Mouse (Mus musculus) cerebellum, adult 2 months (tissue): ENCODE data around the gene Hcrtr1. TPM values are rescaled to one million over a fixed set of nuclear protein-coding genes. Genes with fewer than 3 reads are reported as not detected.

Experiments
- DNase-seq, 2 experiments: peaks; one replicate each; pipeline ENCODE4 v3.0.0; 2021
- H3K27ac ChIP-seq: fragments of 200-500 bp; 2 replicates; pipeline ENCODE4 v1.5.1; 2012; ENCODE audit warnings: low read length, control low read depth, inconsistent platforms; ENCODE audit not compliant: insufficient read depth
- H3K27me3 ChIP-seq: fragments of 200-500 bp; 2 replicates; pipeline ENCODE4 v1.6.1; 2012; ENCODE audit warnings: inconsistent platforms, mild to moderate bottlenecking, low read length, moderate library complexity; ENCODE audit not compliant: control insufficient read depth, insufficient read depth
- H3K4me1 ChIP-seq: fragments of 200-500 bp; 2 replicates; pipeline ENCODE4 v1.6.1; 2011; ENCODE audit warnings: low read length; ENCODE audit not compliant: control insufficient read depth, insufficient read depth
- H3K4me3 ChIP-seq: fragments of 200-500 bp; replicated peaks from 2 replicates; pipeline ENCODE3; 2011; ENCODE audit warnings: mild to moderate bottlenecking, low read depth, low read length, control low read depth; ENCODE audit not compliant: insufficient read depth
- CTCF ChIP-seq: fragments of 200-500 bp; IDR thresholded peaks from 2 replicates; pipeline ENCODE4 v1.5.1; 2011; ENCODE audit warnings: low read depth, mild to moderate bottlenecking, control low read depth, low read length, moderate library complexity, borderline replicate concordance; ENCODE audit not compliant: insufficient read depth
- POLR2A ChIP-seq: fragments of 200-500 bp; IDR thresholded peaks from 2 replicates; pipeline ENCODE4 v1.6.1; 2011; ENCODE audit warnings: low read length, control low read depth, borderline replicate concordance; ENCODE audit not compliant: insufficient read depth
- WGBS: fragments of 180-500 bp; shearing (Covaris S2); methylation state at CpG from one replicate; pipeline ENCODE4 v1.1.7; 2018; 5-methylcytosine and 5-hydroxymethylcytosine counted together
- polyA plus RNA-seq: library from polyadenylated mRNA; depleted of rRNA; stranded (reverse); fragments of >200 nt; gene quantifications from 2 replicates; pipeline ENCODE4 v1.2.3, GENCODE M21; 2012

Hcrtr1 gene
- polyA plus RNA-seq, 1 experiment, result 5.2 TPM

GRCm38 (mm10) chr4:130109666-130110065 is 29.5 kb downstream of the Hcrtr1 start:
- no peak for TF ChIP-seq POLR2A
- no peak for TF ChIP-seq CTCF
- 90% methylated on average over 9 of the region's 9 CpGs for WGBS
- H3K4me1 ChIP-seq, result no peaks in the 10 kb centered on the region
- DNase-seq, result no peak
- no peaks in the 10 kb centered on the region for H3K27me3 ChIP-seq
- no peak overlapping the region for H3K27ac ChIP-seq
- no peak overlapping the region for H3K4me3 ChIP-seq

DNA sequence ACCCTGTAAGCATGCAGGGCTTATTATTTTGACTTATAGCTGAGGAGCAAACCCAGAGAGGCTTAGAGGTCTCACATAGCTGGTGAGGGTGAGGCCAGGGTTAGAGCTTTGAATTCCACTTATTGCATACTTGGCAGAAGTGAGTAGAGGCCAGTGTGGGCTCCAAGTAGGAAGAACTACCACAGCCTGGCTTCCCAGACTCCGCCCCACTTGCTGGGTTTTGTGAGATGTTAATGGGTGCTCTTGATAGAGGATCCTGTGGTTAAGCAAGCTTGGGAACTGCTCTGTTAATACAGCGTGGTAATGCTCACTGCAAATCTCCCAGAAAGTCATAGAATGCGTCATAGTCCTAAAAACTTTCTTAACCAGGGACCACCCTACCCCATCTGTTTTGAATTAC is 30.2 kb downstream of the Hcrtr1 start:
- no peaks in the 10 kb centered on the region for H3K27me3 ChIP-seq
- WGBS, result 84% methylated on average over 3 of the region's 3 CpGs
- TF ChIP-seq CTCF (no peak), POLR2A (no peak)
- no peak overlapping the region for H3K27ac ChIP-seq
- no peaks in the 10 kb centered on the region for H3K4me1 ChIP-seq
- H3K4me3 ChIP-seq, result no peak overlapping the region
- DNase-seq, result no peak

DNA sequence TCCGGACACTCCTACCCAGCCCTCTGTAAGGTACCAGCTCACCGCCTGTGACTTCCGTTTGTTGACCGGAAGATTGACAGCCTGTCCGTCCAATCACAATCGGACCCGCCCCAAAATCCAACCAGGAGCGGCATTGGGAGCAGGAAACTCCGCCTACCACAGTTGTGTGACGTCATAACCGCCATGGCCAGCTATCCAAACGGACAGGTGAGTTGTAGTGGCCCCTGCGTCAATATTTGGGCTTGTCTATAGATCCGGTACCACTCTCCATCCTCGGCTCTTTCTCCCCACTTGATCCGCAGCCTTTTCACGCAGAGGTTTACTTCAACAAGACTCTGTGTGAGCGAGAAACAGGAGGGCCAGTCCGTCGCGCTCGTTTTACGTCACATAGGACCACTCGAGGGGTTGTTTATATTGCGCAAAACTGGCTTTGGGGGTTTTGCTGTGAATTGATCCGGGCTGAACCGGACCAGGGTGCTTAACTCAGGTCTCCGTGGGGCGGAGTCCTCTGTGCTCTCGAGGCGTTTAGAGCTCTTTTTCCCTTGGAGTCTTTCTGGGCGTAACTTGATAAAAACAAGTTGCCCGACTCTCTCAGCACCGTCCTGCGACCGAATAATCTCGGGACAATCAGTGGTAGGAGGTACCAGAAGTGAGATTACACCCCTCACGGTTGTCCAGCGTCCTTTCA is 31.6 kb downstream of the Hcrtr1 start:
- Histone ChIP-seq H3K27me3 (no peaks in the 10 kb centered on the region), H3K4me1 (no peaks in the 10 kb centered on the region), H3K27ac (peak overlapping the region; percentile 58; the same call in 1 of the 2 replicates), H3K4me3 (peak overlapping the region; percentile 98)
- WGBS, result under 1% methylated on average over 39 of the region's 39 CpGs
- TF ChIP-seq POLR2A (peak; percentile 89; the same call in 1 of the 2 replicates), CTCF (no peak)
- peak; percentile 100 for DNase-seq

GRCm38 (mm10) chr4:130107065-130107443 is 32.1 kb downstream of the Hcrtr1 start:
- Histone ChIP-seq H3K4me3 (peak overlapping the region; percentile 98), H3K27ac (peak overlapping the region; percentile 58; the same call in 1 of the 2 replicates), H3K27me3 (no peaks in the 10 kb centered on the region), H3K4me1 (no peaks in the 10 kb centered on the region)
- TF ChIP-seq POLR2A (no peak), CTCF (no peak)
- DNase-seq, result no peak
- WGBS, result 10% methylated on average over 14 of the region's 14 CpGs

DNA sequence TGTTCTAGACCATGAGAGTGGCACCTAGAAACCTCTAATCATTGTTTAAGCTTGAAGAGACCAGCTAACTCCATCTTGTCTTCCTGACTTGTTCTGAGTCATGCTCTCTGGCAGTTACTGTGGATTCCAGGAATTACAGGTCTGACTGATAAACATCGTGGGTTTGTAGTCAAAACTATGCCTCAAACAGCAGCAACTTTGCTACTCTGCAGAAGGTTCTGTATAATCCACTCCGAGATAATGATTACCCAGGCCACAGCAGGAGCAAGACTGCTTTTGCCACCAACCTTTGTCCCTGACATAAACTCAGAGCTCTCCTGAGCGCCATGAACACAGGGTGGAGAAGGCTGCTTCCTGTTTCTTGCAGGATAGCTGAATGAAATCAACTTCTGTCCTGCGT is 34.6 kb downstream of the Hcrtr1 start:
- no peak for DNase-seq
- Histone ChIP-seq H3K4me1 (peaks cover 6% of the 10 kb centered on the region; the same call in 1 of the 2 replicates), H3K27me3 (no peaks in the 10 kb centered on the region), H3K4me3 (no peak overlapping the region), H3K27ac (no peak overlapping the region)
- TF ChIP-seq POLR2A (no peak), CTCF (no peak)
- WGBS, result 89% methylated on average over 4 of the region's 4 CpGs

GRCm38 (mm10) chr4:130103632-130104031 is 35.5 kb downstream of the Hcrtr1 start:
- TF ChIP-seq CTCF (no peak), POLR2A (no peak)
- H3K27me3 ChIP-seq, result no peaks in the 10 kb centered on the region
- no peak overlapping the region for H3K27ac ChIP-seq
- no peak for DNase-seq
- 79% methylated on average over 12 of the region's 12 CpGs for WGBS
- H3K4me3 ChIP-seq, result no peak overlapping the region
- H3K4me1 ChIP-seq, result peaks cover 6% of the 10 kb centered on the region; the same call in 1 of the 2 replicates

- H3K27ac ChIP-seq, result no peak within 1 kb of the TSS
- TF ChIP-seq POLR2A, result no peak
- no peak for TF ChIP-seq CTCF
- WGBS, result 30% methylated on average over 6 of the region's 6 CpGs
Measured at GRCm38 (mm10) chr4:130102111-130102651, 37.0 kb downstream of the Hcrtr1 start, which contains the start of gene Pef1. TSS of gene Pef1 (plus strand) at chr4:130102558.

DNA sequence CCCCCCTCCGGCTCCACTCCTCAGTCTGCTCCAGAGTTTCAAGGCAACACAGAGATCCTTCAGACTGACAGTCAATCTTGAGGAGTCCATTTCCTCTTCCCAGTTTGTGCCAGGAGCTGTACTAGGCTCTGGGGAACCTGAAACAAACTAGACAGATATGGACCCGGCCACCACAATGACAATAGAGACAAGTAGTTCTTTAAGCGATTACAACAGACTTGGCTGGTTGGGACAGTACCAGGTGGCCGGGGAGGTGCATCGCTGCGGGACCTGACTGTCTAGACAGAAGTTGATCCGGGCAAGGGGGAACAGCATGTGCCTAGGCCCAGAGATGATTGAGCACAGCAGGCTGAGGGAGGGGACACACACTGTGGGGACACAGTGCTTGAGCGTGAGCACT is 38.0 kb downstream of the Hcrtr1 start:
- no peaks in the 10 kb centered on the region for H3K27me3 ChIP-seq
- DNase-seq, result peak in 1 of 2 experiments; percentile 51
- H3K4me3 ChIP-seq, result no peak overlapping the region
- 3% methylated on average over 8 of the region's 8 CpGs for WGBS
- H3K4me1 ChIP-seq, result peaks cover 6% of the 10 kb centered on the region; the same call in 1 of the 2 replicates
- H3K27ac ChIP-seq, result no peak overlapping the region
- TF ChIP-seq CTCF (no peak), POLR2A (no peak)

More at GRCm38 (mm10) chr4:130102111-130102651, 37.0 kb downstream of the Hcrtr1 start, which contains the start of gene Pef1:
- peaks cover 6% of the 10 kb centered on the region; the same call in 1 of the 2 replicates for H3K4me1 ChIP-seq
- no peak within 1 kb of the TSS for H3K4me3 ChIP-seq
- no peak for DNase-seq
- no peaks in the 10 kb centered on the region for H3K27me3 ChIP-seq

- H3K4me3 ChIP-seq, result no peak overlapping the region
- H3K4me1 ChIP-seq, result no peaks in the 10 kb centered on the region
- 83% methylated on average over 3 of the region's 3 CpGs for WGBS
- H3K27me3 ChIP-seq, result no peaks in the 10 kb centered on the region
- TF ChIP-seq POLR2A, result no peak
- no peak overlapping the region for H3K27ac ChIP-seq
- DNase-seq, result no peak
Measured at GRCm38 (mm10) chr4:130095137-130095536, 44.0 kb downstream of the Hcrtr1 start.
